Mouse (Mus musculus) cortical plate, adult 2 months (tissue): ENCODE measurements around the gene Fam107b.
"Not testable (repeated sequence)": the region's sequence is repeated elsewhere in the genome, so short reads cannot be mapped to it uniquely, and the experiment has no call there.

ENCODE experiments used
- CTCF ChIP-seq: fragments of 200-500 bp; IDR thresholded peaks from 2 replicates; pipeline ENCODE4 v1.5.1; 2011; ENCODE audit warnings: mild to moderate bottlenecking, control low read depth, low read length; ENCODE audit not compliant: insufficient read depth; ENCODE audit errors: extremely low read depth
- POLR2A ChIP-seq: fragments of 200-500 bp; IDR thresholded peaks from 2 replicates; pipeline ENCODE4 v1.6.1; 2011; ENCODE audit warnings: mild to moderate bottlenecking, low read length, control low read depth; ENCODE audit not compliant: insufficient read depth; ENCODE audit errors: extremely low read depth

- TF ChIP-seq CTCF, POLR2A: not testable (repeated sequence)
Observed at GRCm38 (mm10) chr2:3705283-3705682, 135.0 kb downstream of the Fam107b start.
